Mouse (Mus musculus): ENCODE measurements around the gene Qpct. TPM values are rescaled to one million over a fixed set of nuclear protein-coding genes. Genes with fewer than 3 reads are reported as not detected.

The Qpct gene
- total RNA-seq (2023), result 1 to 10 TPM; 6.6 to 8.7 TPM

GRCm38 (mm10) chr17:79051606-79052005 is at the start of gene Qpct:
Qpct (plus strand) TSS chr17:79051906.

GRCm38 (mm10) chr17:79020208-79020983 is 31.3 kb upstream of the Qpct start, which contains the start of gene Prkd3:
Prkd3 (minus strand) TSS chr17:79020816.

Other genes with a start within 250 kb of the Qpct start
- 10 to 100 TPM; 28.9 to 36.1 TPM for gene Heatr5b, start 216.5 kb upstream of the Qpct start, total RNA-seq (2023)
- gene Gpatch11, start 216.3 kb upstream of the Qpct start, total RNA-seq (2023), result 10 to 100 TPM; 25.0 to 35.6 TPM
- 10 to 100 TPM; 24.8 to 25.0 TPM for gene Eif2ak2, start 169.3 kb upstream of the Qpct start, total RNA-seq (2023)
- gene Sult6b1, start 144.9 kb upstream of the Qpct start, total RNA-seq (2023), result not detected
- gene Cebpzos, start 135.4 kb upstream of the Qpct start, total RNA-seq (2023), result 10 to 100 TPM; 11.0 to 11.4 TPM
- 10 to 100 TPM; 89.8 to 98.6 TPM for gene Cebpz, start 114.8 kb upstream of the Qpct start, total RNA-seq (2023)
- 10 to 100 TPM; 16.7 to 19.1 TPM for gene Ndufaf7, start 114.8 kb upstream of the Qpct start, total RNA-seq (2023)
- 10 to 100 TPM; 58.3 to 59.5 TPM for gene Prkd3, start 31.1 kb upstream of the Qpct start, total RNA-seq (2023)